Mouse (Mus musculus) limb, embryonic 10.5 days (tissue): Measurements from ENCODE around the gene Lpin2. TPM values are rescaled to one million over a fixed set of nuclear protein-coding genes. Genes with fewer than 3 reads are reported as not detected.

Experiments used
- DNase-seq: peaks from one replicate; pipeline ENCODE4 v3.0.0-alpha.2; 2017; ENCODE audit warnings: low spot score
- H3K27ac ChIP-seq: fragments of 300-500 bp; sonication (generic); 2 replicates; pipeline ENCODE4 v1.5.1; 2016; ENCODE audit warnings: mild to moderate bottlenecking
- H3K27me3 ChIP-seq: fragments of 300-500 bp; sonication (generic); 2 replicates; pipeline ENCODE4 v1.6.1; 2016; ENCODE audit warnings: low read depth, mild to moderate bottlenecking; ENCODE audit not compliant: poor library complexity, severe bottlenecking
- H3K36me3 ChIP-seq: fragments of 300-500 bp; sonication (generic); 2 replicates; pipeline ENCODE4 v1.6.1; 2016; ENCODE audit warnings: mild to moderate bottlenecking, moderate library complexity
- H3K4me1 ChIP-seq: fragments of 300-500 bp; sonication (generic); 2 replicates; pipeline ENCODE4 v1.6.1; 2016
- H3K4me3 ChIP-seq: fragments of 300-500 bp; sonication (generic); 2 replicates; pipeline ENCODE4 v1.5.1; 2016; ENCODE audit warnings: mild to moderate bottlenecking, moderate library complexity
- H3K9me3 ChIP-seq: fragments of 300-500 bp; sonication (generic); replicated peaks from 2 replicates; pipeline ENCODE4 v1.6.1; 2016; ENCODE audit warnings: mild to moderate bottlenecking
- WGBS: fragments of 180-500 bp; shearing (Covaris S2); methylation state at CpG from one replicate; pipeline ENCODE4 v1.1.7; 2016; 5-methylcytosine and 5-hydroxymethylcytosine counted together
- polyA plus RNA-seq: library from polyadenylated mRNA; unstranded; fragments of >200 nt; fragmentation: Nextera tagmentation; extraction: Ambion mirVana; gene quantifications from 2 replicates; pipeline ENCODE4 v1.2.1, GENCODE M21; 2016

Lpin2 gene
- polyA plus RNA-seq, 1 experiment from 2014 or later, result 51.8 TPM

GRCm38 (mm10) chr17:71155271-71155670, 27.1 kb upstream of the Lpin2 start:
- peak; percentile 27 for DNase-seq
- H3K27me3 ChIP-seq, result no peaks in the 10 kb centered on the region
- 56% methylated on average over 1 of the region's 1 CpGs for WGBS
- H3K4me3 ChIP-seq, result no peak overlapping the region
- peaks cover 31% of the 10 kb centered on the region for H3K4me1 ChIP-seq
- peak overlapping the region; percentile 30; the same call in 1 of the 2 replicates for H3K27ac ChIP-seq
- no peaks in the 10 kb centered on the region for H3K36me3 ChIP-seq
- no peaks in the 10 kb centered on the region for H3K9me3 ChIP-seq

GRCm38 (mm10) chr17:71159152-71159567, 23.2 kb upstream of the Lpin2 start:
- Histone ChIP-seq H3K9me3 (no peaks in the 10 kb centered on the region), H3K4me3 (no peak overlapping the region), H3K36me3 (no peaks in the 10 kb centered on the region), H3K27me3 (no peaks in the 10 kb centered on the region), H3K27ac (peak overlapping the region; percentile 83), H3K4me1 (peaks cover 35% of the 10 kb centered on the region)
- peak; percentile 37 for DNase-seq
- WGBS, result 42% methylated on average over 4 of the region's 4 CpGs

- Histone ChIP-seq H3K4me3 (no peak overlapping the region), H3K27me3 (no peaks in the 10 kb centered on the region), H3K36me3 (no peaks in the 10 kb centered on the region), H3K4me1 (peaks cover 33% of the 10 kb centered on the region), H3K9me3 (no peaks in the 10 kb centered on the region), H3K27ac (peak overlapping the region; percentile 83)
- 57% methylated on average over 8 of the region's 8 CpGs for WGBS
- no peak for DNase-seq
These were observed 22.6 kb upstream of the Lpin2 start for GRCm38 (mm10) chr17:71159720-71160119.

- Histone ChIP-seq H3K4me1 (peaks cover 26% of the 10 kb centered on the region), H3K27ac (peak overlapping the region; percentile 83; the same call in 1 of the 2 replicates), H3K4me3 (no peak overlapping the region), H3K27me3 (no peaks in the 10 kb centered on the region), H3K9me3 (no peaks in the 10 kb centered on the region), H3K36me3 (no peaks in the 10 kb centered on the region)
- WGBS, result 95% methylated on average over 8 of the region's 8 CpGs
- DNase-seq, result peak; percentile 26
These were observed 21.9 kb upstream of the Lpin2 start for GRCm38 (mm10) chr17:71160244-71160995.

- Histone ChIP-seq H3K4me1 (peaks cover 7% of the 10 kb centered on the region), H3K4me3 (no peak overlapping the region), H3K27me3 (no peaks in the 10 kb centered on the region), H3K36me3 (no peaks in the 10 kb centered on the region), H3K9me3 (no peaks in the 10 kb centered on the region), H3K27ac (no peak overlapping the region)
- DNase-seq, result peak; percentile 22
- WGBS, result 84% methylated on average over 6 of the region's 6 CpGs
These were observed 17.4 kb upstream of the Lpin2 start for GRCm38 (mm10) chr17:71164991-71165390.

GRCm38 (mm10) chr17:71168205-71168815, 14.1 kb upstream of the Lpin2 start:
- DNase-seq, result peak; percentile 14
- no peak overlapping the region for H3K4me3 ChIP-seq
- no peaks in the 10 kb centered on the region for H3K4me1 ChIP-seq
- no peak overlapping the region for H3K27ac ChIP-seq
- no peaks in the 10 kb centered on the region for H3K27me3 ChIP-seq
- no peaks in the 10 kb centered on the region for H3K36me3 ChIP-seq
- H3K9me3 ChIP-seq, result no peaks in the 10 kb centered on the region
- WGBS, result 85% methylated on average over 5 of the region's 5 CpGs

- 78% methylated on average over 9 of the region's 9 CpGs for WGBS
- no peaks in the 10 kb centered on the region for H3K36me3 ChIP-seq
- no peaks in the 10 kb centered on the region for H3K9me3 ChIP-seq
- H3K27me3 ChIP-seq, result no peaks in the 10 kb centered on the region
- DNase-seq, result peak; percentile 25
- H3K4me1 ChIP-seq, result no peaks in the 10 kb centered on the region
- no peak overlapping the region for H3K4me3 ChIP-seq
- H3K27ac ChIP-seq, result no peak overlapping the region
These were observed 13.5 kb upstream of the Lpin2 start for GRCm38 (mm10) chr17:71168846-71169245.

- no peak overlapping the region for H3K4me3 ChIP-seq
- 78% methylated on average over 1 of the region's 1 CpGs for WGBS
- no peaks in the 10 kb centered on the region for H3K9me3 ChIP-seq
These were observed 12.7 kb upstream of the Lpin2 start for GRCm38 (mm10) chr17:71169639-71170038.

GRCm38 (mm10) chr17:71171161-71171560, 11.2 kb upstream of the Lpin2 start:
- Histone ChIP-seq H3K4me3 (no peak overlapping the region), H3K27me3 (no peaks in the 10 kb centered on the region), H3K9me3 (no peaks in the 10 kb centered on the region), H3K4me1 (no peaks in the 10 kb centered on the region), H3K36me3 (no peaks in the 10 kb centered on the region), H3K27ac (no peak overlapping the region)
- 91% methylated on average over 4 of the region's 4 CpGs for WGBS
- no peak for DNase-seq

More at GRCm38 (mm10) chr17:71169639-71170038, 12.7 kb upstream of the Lpin2 start:
- no peaks in the 10 kb centered on the region for H3K27me3 ChIP-seq
- no peaks in the 10 kb centered on the region for H3K4me1 ChIP-seq
- H3K36me3 ChIP-seq, result no peaks in the 10 kb centered on the region
- no peak for DNase-seq
- no peak overlapping the region for H3K27ac ChIP-seq

- Histone ChIP-seq H3K4me1 (peaks cover 27% of the 10 kb centered on the region), H3K27me3 (no peaks in the 10 kb centered on the region), H3K36me3 (no peaks in the 10 kb centered on the region), H3K4me3 (no peak overlapping the region), H3K27ac (no peak overlapping the region), H3K9me3 (no peaks in the 10 kb centered on the region)
- DNase-seq, result no peak
- WGBS, result 89% methylated on average over 4 of the region's 4 CpGs
These were observed 5.0 kb upstream of the Lpin2 start for GRCm38 (mm10) chr17:71177336-71177735.

GRCm38 (mm10) chr17:71177949-71178348, 4.4 kb upstream of the Lpin2 start:
- Histone ChIP-seq H3K27ac (no peak overlapping the region), H3K27me3 (no peaks in the 10 kb centered on the region), H3K36me3 (no peaks in the 10 kb centered on the region), H3K4me3 (no peak overlapping the region), H3K4me1 (peaks cover 33% of the 10 kb centered on the region), H3K9me3 (no peaks in the 10 kb centered on the region)
- no peak for DNase-seq
- 91% methylated on average over 2 of the region's 2 CpGs for WGBS

GRCm38 (mm10) chr17:71178530-71179181, 3.7 kb upstream of the Lpin2 start:
- 51% methylated on average over 10 of the region's 10 CpGs for WGBS
- H3K4me1 ChIP-seq, result peaks cover 34% of the 10 kb centered on the region
- H3K9me3 ChIP-seq, result no peaks in the 10 kb centered on the region
- no peak overlapping the region for H3K4me3 ChIP-seq
- no peak for DNase-seq
- H3K27me3 ChIP-seq, result no peaks in the 10 kb centered on the region
- H3K27ac ChIP-seq, result peak overlapping the region; percentile 5; the same call in 1 of the 2 replicates
- H3K36me3 ChIP-seq, result no peaks in the 10 kb centered on the region
